Mouse (Mus musculus) megakaryocyte progenitor cell, adult 5-6 weeks (primary cell): ENCODE data around the gene Lpcat2b. TPM values are rescaled to one million over a fixed set of nuclear protein-coding genes. Genes with fewer than 3 reads are reported as not detected.
A peak's percentile ranks its signal among the peaks of the same experiment; 100 is the strongest.
"Not testable (repeated sequence)": the region's sequence is repeated elsewhere in the genome, so short reads cannot be mapped to it uniquely, and the experiment has no call there.

Experiments used
- ATAC-seq: replicated peaks from 2 replicates; pipeline ENCODE4 v1.8.0; 2016; ENCODE audit warnings: mild to moderate bottlenecking, moderate TSS enrichment, inconsistent platforms; ENCODE audit not compliant: poor library complexity
- total RNA-seq, 2 experiments: library from RNA; stranded (forward) in 1 of 2; stranded (reverse) in 1 of 2; fragments of 157-497, 149-512 nt in 1 of 2; fragments of 200-1000 nt in 1 of 2; gene quantifications; 2 replicates each; pipeline versions ENCODE4 v1.2.3 to v1.2.4; 2015 to 2017

Gene Lpcat2b
- not detected in 2 replicates for total RNA-seq (2015)
- total RNA-seq (2017) = not detected in 2 replicates

DNA sequence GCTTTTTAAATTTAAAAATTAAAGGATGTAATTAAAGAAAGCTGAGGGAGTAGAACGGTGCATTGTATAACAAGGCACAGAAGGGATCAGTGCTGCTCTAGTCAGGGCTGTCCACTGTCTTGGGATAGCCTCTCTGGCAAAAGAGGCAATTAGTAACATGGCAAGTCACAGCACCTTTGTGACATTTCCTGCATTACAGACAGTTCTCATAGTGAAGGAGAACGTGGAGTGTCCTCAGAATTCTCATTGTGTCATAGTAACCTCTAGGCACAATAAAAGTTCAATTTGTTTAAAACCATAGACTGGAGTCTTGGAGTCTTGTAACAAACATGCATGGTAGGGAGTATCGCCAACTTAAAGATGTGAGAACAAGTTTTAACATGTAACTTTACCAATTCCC lies at the start of gene Lpcat2b:
TSS of gene Lpcat2b (plus strand) at position 301 of the 400 bp plus-strand sequence.
- ATAC-seq = no peak

DNA sequence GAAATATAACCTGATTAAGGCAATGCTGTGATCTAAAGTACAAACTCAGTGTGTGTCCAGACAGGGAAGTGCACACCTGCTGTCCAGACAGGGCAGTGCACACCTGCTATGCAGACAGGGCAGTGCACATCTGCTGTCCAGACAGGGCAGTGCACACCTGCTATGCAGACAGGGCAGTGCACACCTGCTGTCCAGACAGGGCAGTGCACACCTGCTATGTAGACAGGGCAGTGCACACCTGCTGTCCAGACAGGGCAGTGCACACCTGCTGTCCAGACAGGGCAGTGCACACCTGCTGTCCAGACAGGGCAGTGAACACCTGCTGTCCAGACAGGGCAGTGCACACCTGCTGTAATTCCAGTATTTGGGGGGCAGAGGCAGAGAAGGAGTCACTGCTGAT lies 44.9 kb upstream of the Lpcat2b start:
- ATAC-seq = not testable (repeated sequence)

DNA sequence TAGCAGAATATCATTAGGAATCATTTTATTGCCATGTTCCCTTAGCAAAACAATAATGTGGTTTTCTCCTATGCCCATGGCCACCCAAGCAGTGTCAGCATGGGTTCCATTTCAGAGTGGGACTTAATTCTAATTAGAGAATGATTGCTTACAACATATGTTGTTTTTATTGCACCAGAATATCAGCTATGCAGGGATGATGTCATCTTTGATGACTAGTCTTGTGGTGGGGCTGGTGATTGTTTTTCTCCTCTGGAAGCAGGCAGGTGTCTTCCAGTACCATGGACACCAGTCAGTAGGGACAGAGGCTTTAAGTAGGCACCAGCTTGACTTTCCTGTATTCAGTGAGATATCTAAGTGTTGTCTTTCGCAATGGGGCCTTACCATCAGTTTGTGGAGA lies 43.6 kb upstream of the Lpcat2b start:
- ATAC-seq = no peak

- ATAC-seq = no peak
Measured at GRCm38 (mm10) chr5:107389373-107389772, 42.0 kb upstream of the Lpcat2b start.

DNA sequence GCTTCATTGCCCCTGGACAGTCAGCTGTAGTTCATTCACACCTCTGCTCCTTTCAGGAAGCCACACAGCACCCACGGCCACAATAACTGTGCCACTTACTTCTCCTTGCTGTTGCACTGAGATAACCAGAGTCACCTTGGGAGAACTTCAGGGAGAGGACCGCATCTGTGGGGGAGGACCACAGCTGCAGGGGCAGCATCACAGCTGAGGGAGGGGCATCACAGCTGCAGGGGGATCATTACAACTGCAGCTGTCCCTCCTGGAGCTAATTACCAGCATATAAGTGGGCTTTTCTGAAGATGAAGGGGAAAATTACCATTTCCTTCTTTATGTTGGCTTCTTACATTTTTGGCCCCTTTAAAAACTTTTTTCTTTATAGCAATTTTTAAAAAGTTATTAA lies 36.9 kb upstream of the Lpcat2b start:
- ATAC-seq = no peak

GRCm38 (mm10) chr5:107402436-107402835 lies 28.9 kb upstream of the Lpcat2b start, which contains the start of gene Ephx4:
Ephx4 (plus strand) TSS chr5:107402736.
- ATAC-seq = no peak

DNA sequence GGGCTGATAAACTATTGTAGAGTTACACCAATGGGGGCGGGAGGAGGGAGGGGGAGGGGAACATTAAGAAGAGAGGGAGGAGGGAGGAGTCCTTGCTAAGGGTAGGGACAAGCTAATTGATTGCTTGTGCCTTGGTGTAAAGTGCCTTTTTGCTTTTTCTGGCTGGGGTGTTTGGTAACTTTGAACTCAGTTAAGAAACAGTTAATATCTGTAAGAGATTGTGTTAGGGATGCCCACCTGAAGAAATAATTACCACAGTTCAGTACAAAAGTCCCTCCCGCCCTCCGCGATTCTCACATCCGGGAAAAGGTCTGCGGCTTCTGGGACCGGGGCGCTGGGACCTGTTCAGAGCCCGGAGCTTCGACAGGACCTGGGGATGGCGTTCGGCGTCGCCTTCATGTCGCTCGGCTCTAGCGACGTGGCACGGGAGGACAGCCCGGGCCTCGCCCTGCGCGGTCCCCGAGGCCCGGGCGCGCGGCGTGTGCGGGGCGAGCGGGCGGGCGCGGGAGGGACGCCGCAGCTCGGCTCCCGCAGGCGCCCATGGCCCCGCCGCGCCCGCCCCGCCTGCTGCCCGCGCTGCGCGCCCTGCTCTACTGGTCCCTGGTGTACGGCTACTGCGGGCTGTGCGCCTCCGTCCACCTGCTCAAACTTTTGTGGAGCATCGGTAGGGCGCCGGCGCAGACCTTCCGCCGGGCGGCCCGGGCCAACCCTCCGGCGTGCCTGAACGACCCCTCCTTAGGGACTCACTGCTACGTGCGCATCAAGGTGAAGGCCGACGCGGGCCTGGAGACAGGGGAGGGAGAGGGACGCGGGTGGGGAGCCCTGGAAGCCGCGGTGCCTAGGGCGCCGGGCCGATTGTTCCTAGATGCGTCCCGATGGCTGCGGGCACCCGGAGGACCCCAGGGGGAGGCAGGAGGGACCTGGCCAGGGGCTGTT lies 28.1 kb upstream of the Lpcat2b start:
- peak; percentile 46; the same call in 1 of the 2 replicates for ATAC-seq

GRCm38 (mm10) chr5:107403947-107404684 lies 27.2 kb upstream of the Lpcat2b start:
- no peak for ATAC-seq

DNA sequence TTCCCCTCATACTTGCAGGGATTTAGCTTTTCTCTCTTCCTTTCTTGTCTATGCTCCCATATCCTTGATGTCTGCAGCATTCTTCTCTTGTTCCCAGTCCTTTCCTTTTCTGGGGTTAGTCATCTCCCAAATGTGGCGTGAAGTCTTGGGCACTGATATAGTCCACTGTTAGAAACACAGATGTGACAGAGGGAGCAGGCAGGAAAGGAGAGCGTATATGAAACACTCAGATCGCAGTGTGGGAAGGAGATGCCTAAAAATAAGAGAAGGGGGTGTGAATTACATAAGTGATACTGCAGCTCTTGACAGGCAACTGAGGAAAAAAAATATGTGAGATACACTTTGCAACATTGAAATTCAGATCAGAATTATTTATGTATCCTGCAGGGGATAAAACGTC lies 26.0 kb upstream of the Lpcat2b start:
- no peak for ATAC-seq

GRCm38 (mm10) chr5:107410305-107410704 lies 21.0 kb upstream of the Lpcat2b start:
- ATAC-seq = no peak

- ATAC-seq = no peak
Measured at GRCm38 (mm10) chr5:107411326-107411725, 20.0 kb upstream of the Lpcat2b start.

DNA sequence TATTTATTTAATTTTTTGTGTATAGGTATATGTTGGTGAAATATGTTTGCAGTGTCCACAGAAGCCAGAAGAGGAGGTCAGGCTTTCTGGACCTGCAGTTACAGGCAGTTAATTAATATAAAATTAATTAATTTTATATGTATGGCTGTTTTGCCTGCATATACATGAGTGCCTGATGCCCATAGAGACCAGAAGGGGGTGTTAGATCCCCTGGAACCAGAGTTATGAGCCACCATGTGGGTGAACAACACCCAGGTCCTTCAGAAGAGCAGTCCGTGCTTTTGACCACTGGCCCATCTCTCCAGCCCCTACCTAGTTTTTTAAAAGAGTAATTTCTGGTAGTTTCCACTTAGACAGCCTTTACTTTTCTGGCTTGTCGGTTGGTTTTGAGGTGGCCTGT lies 19.1 kb upstream of the Lpcat2b start:
- ATAC-seq = peak; percentile 54

DNA sequence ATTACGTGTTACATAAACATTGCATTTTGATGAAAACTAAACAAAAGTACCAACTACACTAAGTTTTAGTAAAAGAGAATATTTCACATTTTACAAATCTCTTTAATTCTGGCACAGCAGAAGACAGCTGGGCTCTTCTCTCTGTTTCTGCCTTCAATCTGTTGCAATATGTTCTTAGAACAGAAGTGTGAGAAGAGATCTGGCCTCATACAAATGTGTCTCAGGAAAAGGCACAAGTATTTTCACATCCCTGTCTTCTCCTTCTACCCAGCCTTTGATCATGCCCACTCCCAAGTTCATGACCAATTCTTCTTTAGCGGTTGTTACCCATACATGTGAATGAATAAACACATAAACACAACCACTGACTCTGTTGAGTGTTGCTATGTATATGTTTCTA lies 16.3 kb upstream of the Lpcat2b start:
- no peak for ATAC-seq

DNA sequence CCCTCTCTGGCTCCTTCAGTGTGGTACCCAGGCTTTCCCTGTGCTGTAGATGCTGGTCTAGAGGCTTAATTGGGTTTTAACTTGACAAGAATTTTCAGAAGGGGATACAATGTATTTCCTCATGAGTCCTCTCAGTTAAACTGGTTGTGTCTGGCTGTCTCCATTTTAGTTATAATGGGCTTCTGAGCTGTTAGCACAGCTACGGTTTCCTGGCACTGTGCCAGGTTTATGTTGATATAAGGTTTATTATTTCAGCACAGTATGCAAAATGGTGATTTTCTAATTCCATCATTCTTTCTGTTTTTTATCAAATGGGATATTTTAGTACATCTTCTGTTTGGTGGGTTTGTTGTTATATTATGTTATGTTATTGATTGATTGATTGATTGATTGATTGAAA lies 9.7 kb upstream of the Lpcat2b start:
- ATAC-seq = no peak

- no peak for ATAC-seq
Measured at GRCm38 (mm10) chr5:107434001-107434400, 2.7 kb downstream of the Lpcat2b start.

- no peak for ATAC-seq
Measured at GRCm38 (mm10) chr5:107436185-107436584, 4.8 kb downstream of the Lpcat2b start.

GRCm38 (mm10) chr5:107436587-107437209 lies 5.3 kb downstream of the Lpcat2b start:
- ATAC-seq = peak; percentile 38

DNA sequence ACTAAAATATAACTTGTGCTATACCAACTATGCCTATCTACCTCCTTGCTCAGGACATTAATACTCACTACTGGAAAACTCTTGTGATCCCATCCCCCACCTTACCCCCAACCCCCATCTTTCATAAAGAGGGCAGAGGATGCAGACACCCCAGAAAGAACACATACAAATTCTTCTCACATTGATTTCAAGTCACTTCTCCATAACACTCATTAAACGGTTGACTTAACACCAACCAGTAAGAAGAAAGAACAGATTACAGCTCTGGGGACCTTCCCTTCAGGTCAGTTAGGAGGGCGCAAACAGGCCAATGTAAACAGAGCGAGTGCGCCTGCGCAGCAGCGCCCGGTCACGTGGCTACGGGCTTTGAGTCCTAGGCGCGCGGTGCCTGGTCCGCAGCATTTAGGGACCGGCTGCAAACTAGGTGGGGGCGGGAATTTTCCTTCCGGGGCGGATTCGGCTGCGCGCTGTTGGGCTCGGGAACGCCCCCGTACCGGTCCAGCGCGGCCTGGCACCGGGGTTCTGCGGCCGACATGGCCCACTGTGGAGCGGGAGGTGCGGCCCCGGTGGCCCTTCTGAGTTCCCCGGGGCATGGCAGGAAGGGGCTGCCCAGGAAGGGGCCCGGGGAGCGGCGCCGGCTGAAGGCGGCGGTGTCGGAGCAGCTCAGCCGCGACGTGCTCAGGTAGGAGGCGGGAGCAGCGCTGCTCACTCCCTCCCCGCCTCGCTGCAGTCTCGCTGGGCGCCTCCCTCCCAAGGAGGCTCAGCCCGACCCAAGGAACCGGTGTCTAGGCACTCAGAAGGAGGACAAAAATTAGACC lies 6.3 kb downstream of the Lpcat2b start, which contains the start of gene Btbd8:
TSS of gene Btbd8 (plus strand) at position 534 of the 818 bp plus-strand sequence.
- ATAC-seq = peak; percentile 92

DNA sequence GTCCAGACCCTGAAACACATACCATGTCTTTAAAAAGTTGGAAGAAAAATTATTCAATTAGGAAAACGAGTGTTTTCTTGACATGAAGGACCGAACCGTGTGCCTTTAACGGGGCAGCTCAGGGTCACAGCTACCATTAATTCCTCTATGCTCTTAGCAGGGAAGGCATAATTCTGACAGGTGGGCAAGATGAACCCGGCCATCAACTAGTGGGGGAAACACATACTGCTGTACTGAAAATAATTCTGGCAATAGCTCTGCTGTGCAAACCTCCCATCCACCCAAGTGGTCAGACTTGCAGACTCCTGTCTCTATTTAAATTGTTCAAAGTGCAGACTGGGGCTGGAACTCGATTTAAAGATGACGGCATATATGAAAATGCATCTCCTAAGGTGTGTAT lies 7.0 kb downstream of the Lpcat2b start:
- ATAC-seq = peak; percentile 22; the same call in 1 of the 2 replicates

DNA sequence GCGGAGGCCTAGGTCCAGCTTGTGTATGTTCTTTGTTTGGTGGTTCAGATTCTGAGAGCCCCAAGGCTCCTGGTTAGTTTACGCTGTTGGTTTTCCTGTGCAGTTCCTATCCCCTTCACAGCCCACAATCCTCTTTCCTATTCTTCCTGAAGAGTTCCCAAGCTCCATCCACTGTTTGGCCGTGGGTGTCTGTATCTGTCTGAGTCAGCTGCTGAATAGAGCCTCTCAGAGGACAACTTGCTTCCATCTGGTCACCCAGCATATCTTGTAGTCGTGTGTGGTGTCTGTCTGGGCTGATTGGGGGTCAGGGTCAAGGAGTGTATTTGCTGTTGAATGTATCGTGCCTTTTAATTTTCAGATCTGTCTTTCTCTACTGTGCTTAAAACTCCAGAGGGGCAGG lies 10.5 kb downstream of the Lpcat2b start:
- no peak for ATAC-seq
